Mouse (Mus musculus) kidney, embryonic 15.5 days (tissue): Measurements from ENCODE around the gene Olfml2a. TPM values are rescaled to one million over a fixed set of nuclear protein-coding genes. Genes with fewer than 3 reads are reported as not detected.

ENCODE experiments used
- ATAC-seq: fragments of 200-750 bp; cut with Nextera tagmentation; replicated peaks from 2 replicates; pipeline ENCODE4 v1.8.0; 2017; ENCODE audit warnings: moderate TSS enrichment; ENCODE audit not compliant: low FRiP score
- H3K27ac ChIP-seq: fragments of 300-500 bp; sonication (generic); 2 replicates; pipeline ENCODE4 v1.5.1; 2015; ENCODE audit warnings: mild to moderate bottlenecking, inconsistent platforms
- H3K27me3 ChIP-seq: fragments of 300-500 bp; sonication (generic); 2 replicates; pipeline ENCODE4 v1.6.1; 2015; ENCODE audit warnings: inconsistent platforms
- H3K36me3 ChIP-seq: fragments of 300-500 bp; sonication (generic); 2 replicates; pipeline ENCODE4 v1.6.1; 2015; ENCODE audit warnings: inconsistent platforms
- H3K4me1 ChIP-seq: fragments of 300-500 bp; sonication (generic); 2 replicates; pipeline ENCODE4 v1.6.1; 2015; ENCODE audit warnings: inconsistent platforms
- H3K4me2 ChIP-seq: fragments of 300-500 bp; sonication (generic); 2 replicates; pipeline ENCODE4 v1.6.1; 2015; ENCODE audit warnings: moderate library complexity, mild to moderate bottlenecking, inconsistent platforms
- H3K4me3 ChIP-seq: fragments of 300-500 bp; sonication (generic); replicated peaks from 2 replicates; pipeline ENCODE4 v1.5.1; 2015; ENCODE audit warnings: mild to moderate bottlenecking, inconsistent platforms
- H3K9ac ChIP-seq: fragments of 300-500 bp; sonication (generic); 2 replicates; pipeline ENCODE4 v1.6.1; 2015; ENCODE audit warnings: mild to moderate bottlenecking, inconsistent platforms
- H3K9me3 ChIP-seq: fragments of 300-500 bp; sonication (generic); replicated peaks from 2 replicates; pipeline ENCODE4 v1.6.1; 2016; ENCODE audit warnings: inconsistent platforms
- WGBS: fragments of 180-500 bp; shearing (Covaris S2); methylation state at CpG from one replicate; pipeline ENCODE4 v1.1.7; 2015; ENCODE audit warnings: mixed read lengths; 5-methylcytosine and 5-hydroxymethylcytosine counted together
- polyA plus RNA-seq: library from polyadenylated mRNA; unstranded; fragments of >200 nt; fragmentation: Nextera tagmentation; extraction: Ambion mirVana; gene quantifications from 2 replicates; pipeline ENCODE4 v1.2.1, GENCODE M21; 2015

Gene Olfml2a
- polyA plus RNA-seq, 1 experiment from 2014 or later, result 4.9 TPM

DNA sequence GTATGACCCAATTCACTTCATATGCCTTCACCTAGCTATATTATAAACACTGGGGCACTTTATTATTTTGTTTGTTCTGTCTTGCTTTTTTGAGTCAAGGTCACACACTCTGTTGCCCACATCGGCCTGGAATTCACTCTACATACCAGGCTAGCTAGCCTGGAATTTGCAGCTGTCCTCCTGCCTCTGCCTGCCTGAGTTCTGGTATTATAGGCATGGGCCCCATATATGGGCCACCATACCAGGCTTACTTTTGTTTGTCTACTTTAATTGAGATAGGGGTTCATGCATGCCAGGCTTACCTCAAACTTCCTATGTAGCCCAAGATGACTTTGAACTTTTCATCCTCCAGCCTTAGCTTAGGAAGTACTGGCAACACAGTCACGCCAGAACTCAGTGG lies 10.1 kb downstream of the Olfml2a start:
- Histone ChIP-seq H3K4me1 (no peaks in the 10 kb centered on the region), H3K27me3 (no peaks in the 10 kb centered on the region), H3K4me2 (no peak overlapping the region), H3K27ac (no peak overlapping the region), H3K9me3 (no peaks in the 10 kb centered on the region), H3K36me3 (no peaks in the 10 kb centered on the region), H3K4me3 (no peak overlapping the region), H3K9ac (no peak overlapping the region)
- no peak for ATAC-seq
- 75% methylated on average over 2 of the region's 2 CpGs for WGBS

DNA sequence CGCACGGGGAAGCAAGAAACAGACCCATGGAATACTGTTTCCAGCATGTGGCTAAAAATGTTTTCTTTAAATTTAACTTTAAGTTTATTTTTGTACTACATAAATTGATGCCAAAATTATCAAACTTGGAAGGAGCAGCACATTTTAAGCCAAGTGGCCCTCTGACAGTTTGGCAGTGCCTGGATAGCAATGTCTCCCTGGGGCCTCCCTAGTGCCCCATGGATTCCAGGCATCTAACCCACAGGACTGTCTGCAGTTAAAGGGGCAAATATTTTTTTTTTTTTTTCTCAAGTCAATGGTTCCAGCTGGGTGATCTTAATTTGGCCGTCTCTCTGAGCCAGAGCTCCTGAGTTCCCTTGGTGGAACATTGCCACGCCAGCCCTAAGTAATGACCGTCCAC lies 11.4 kb downstream of the Olfml2a start:
- no peak overlapping the region for H3K4me2 ChIP-seq
- no peak overlapping the region for H3K27ac ChIP-seq
- ATAC-seq, result no peak
- 70% methylated on average over 5 of the region's 5 CpGs for WGBS
- H3K4me3 ChIP-seq, result no peak overlapping the region
- no peaks in the 10 kb centered on the region for H3K36me3 ChIP-seq
- no peaks in the 10 kb centered on the region for H3K27me3 ChIP-seq
- H3K9ac ChIP-seq, result no peak overlapping the region
- no peaks in the 10 kb centered on the region for H3K4me1 ChIP-seq
- H3K9me3 ChIP-seq, result no peaks in the 10 kb centered on the region

DNA sequence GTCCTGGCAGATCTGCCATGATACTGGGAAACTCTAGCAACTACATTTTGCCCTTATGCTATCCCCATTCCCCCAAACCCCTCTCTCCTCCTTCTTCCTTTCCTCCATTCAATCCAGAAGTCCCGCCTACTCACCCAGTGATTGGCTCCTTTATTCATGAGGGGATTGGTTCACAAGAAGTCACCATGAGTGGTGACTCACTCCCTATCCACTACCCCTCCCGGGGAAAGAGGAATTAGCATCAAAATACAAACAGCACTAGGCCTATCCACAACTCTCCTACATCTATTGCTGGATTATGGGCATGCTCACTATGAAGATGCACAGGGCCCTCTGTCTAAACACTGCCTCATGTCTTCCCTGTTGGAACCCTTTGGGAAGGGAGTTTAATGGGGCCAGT lies 12.2 kb downstream of the Olfml2a start:
- Histone ChIP-seq H3K4me3 (no peak overlapping the region), H3K4me2 (no peak overlapping the region), H3K27me3 (no peaks in the 10 kb centered on the region), H3K9me3 (no peaks in the 10 kb centered on the region), H3K9ac (no peak overlapping the region), H3K4me1 (no peaks in the 10 kb centered on the region), H3K27ac (no peak overlapping the region), H3K36me3 (no peaks in the 10 kb centered on the region)
- ATAC-seq, result no peak
- 45% methylated on average over 2 of the region's 2 CpGs for WGBS

DNA sequence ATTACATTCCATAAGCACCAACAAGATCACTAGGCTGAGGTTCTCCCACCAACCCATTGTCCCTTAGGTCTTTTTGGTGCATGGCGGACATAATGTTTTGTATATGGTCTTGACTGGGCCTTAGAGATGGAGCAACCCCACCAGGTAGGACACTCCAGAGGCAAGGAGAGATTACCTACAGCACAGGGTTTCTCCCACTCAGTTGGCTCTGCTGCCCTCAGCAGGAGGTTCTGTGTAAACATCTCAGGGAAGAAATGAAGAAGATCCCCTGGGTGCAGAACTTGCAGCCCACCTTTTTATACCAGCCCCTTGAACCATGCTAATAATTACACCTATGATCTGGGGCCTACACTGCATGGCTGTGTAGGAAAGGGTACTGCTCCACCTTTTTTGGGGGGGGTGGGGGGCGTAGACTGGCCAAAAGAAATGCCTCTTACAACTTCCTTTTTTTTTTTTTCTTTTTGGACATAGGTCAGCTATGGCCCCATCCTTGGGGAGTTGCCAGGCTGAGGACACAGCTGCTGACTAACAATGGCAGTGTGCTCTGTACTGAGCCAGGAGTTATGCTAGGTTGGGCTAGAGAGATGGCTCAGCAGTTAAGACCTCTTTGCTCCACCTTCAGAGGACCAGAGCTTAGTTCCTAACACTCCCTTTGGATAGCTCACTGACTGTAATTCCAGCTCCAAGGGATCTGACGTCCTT lies 12.8 kb downstream of the Olfml2a start:
- no peak for ATAC-seq
- Histone ChIP-seq H3K4me3 (no peak overlapping the region), H3K9me3 (no peaks in the 10 kb centered on the region), H3K36me3 (no peaks in the 10 kb centered on the region), H3K9ac (no peak overlapping the region), H3K4me1 (no peaks in the 10 kb centered on the region), H3K27ac (no peak overlapping the region), H3K27me3 (no peaks in the 10 kb centered on the region), H3K4me2 (no peak overlapping the region)
- whole genome bisulfite sequencing, result 60% methylated on average over 3 of the region's 3 CpGs

DNA sequence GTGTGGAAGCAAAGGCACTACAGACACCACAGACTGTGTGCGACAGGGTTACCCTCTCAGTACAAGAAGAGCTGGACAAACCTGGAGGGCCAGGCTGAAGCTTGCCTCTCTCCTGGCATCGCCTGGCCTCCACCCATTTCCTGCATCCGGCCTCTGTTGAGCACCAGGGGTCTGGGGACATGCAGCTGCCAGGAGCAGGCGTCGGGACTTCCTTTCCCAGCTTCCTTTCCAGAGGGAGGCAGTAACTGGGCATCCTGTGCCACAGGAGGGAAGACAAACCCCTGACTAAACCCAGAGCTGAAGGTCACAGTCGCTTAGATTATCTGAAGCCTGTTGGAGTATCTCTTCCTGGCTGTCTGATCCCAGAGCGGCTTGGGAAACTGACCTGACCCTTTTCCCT lies 15.8 kb downstream of the Olfml2a start:
- no peaks in the 10 kb centered on the region for H3K9me3 ChIP-seq
- ATAC-seq, result no peak
- H3K36me3 ChIP-seq, result no peaks in the 10 kb centered on the region
- WGBS, result 66% methylated on average over 7 of the region's 7 CpGs
- H3K4me3 ChIP-seq, result no peak overlapping the region
- H3K9ac ChIP-seq, result no peak overlapping the region
- no peaks in the 10 kb centered on the region for H3K27me3 ChIP-seq
- H3K4me1 ChIP-seq, result peaks cover 4% of the 10 kb centered on the region; the same call in 1 of the 2 replicates
- peak overlapping the region; percentile 51 for H3K27ac ChIP-seq
- no peak overlapping the region for H3K4me2 ChIP-seq

DNA sequence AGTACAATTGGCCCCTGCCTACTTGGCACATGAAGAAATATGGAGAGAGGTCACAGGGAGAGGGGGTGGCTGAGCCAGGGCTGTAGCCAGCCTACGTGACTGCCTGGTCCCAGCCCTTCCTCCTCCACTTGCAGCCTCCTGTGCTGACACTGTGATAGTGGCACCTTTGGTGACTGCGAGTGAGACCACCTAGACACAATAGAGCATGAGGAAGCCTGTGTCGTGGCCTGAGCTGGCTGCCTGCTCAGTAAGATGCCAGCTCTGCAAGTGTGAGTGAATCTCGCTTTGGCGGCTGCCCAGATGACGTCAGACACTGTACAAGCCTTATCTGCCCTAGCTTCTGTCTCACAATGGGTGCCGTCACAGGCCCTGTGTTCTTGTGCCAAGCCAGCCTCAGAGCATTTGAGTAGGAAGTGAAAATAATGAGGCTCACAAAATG lies 18.5 kb downstream of the Olfml2a start:
- Histone ChIP-seq H3K4me2 (no peak overlapping the region), H3K27me3 (no peaks in the 10 kb centered on the region), H3K27ac (peak overlapping the region; percentile 34; the same call in 1 of the 2 replicates), H3K9me3 (no peaks in the 10 kb centered on the region), H3K36me3 (no peaks in the 10 kb centered on the region), H3K4me3 (no peak overlapping the region), H3K9ac (no peak overlapping the region), H3K4me1 (peaks cover 4% of the 10 kb centered on the region; the same call in 1 of the 2 replicates)
- WGBS, result 70% methylated on average over 7 of the region's 7 CpGs
- ATAC-seq, result peak; percentile 57

DNA sequence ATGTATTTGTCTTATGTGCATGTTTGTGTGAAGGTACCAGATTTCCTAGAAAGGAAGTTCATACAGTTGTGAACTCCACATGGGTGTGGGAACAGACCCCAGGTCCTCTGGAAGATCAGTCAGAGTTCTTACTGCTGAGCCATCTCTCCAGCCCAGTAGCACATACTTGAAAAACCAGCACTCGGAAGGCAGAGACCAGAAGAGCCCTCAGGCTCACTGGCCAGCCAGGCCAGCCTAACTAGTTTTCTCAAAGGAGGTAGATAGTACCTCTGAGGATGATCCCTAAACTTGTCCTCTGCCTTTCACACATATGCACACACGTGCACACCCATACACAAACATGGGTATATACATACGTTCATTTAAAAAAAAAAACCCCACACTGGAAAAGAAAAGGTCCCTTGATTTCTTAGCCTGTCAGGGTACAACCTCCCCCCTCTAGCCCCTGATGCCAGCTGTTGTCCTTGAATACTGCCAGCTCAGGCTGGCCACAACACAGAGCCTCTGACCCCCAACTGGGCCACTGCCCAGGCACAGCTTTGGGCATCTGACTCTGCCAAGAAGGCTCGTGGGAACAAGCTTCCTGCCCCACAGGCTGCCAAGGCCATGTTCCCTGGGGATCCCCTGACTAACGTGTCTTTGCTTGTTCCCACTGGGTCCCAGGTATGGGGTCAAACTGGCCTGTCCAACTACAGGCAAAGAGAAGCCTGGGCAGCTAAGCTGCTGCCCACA lies 21.5 kb downstream of the Olfml2a start:
- no peaks in the 10 kb centered on the region for H3K36me3 ChIP-seq
- WGBS, result 76% methylated on average over 5 of the region's 5 CpGs
- ATAC-seq, result no peak
- H3K4me2 ChIP-seq, result no peak overlapping the region
- no peak overlapping the region for H3K4me3 ChIP-seq
- no peaks in the 10 kb centered on the region for H3K27me3 ChIP-seq
- no peaks in the 10 kb centered on the region for H3K9me3 ChIP-seq
- peaks cover 4% of the 10 kb centered on the region; the same call in 1 of the 2 replicates for H3K4me1 ChIP-seq
- no peak overlapping the region for H3K27ac ChIP-seq
- H3K9ac ChIP-seq, result no peak overlapping the region

DNA sequence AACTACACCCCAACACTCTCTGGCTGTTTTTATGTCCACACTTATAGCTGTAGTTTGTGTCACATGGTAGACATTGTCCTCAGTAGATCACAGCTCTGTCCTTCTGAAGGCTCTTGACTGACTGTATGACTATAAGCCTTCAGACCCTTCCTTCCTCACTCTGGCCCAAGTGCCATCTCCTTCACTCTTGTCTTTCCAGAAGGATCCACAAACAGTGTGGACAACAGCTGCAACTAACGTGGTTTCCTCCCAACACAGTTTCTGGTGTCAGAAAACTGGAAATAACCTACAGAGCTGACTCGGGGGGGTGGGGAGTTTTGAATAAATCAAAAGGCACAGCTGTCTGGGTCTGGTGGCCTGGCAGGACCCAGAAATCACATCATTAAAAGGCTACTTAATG lies 24.3 kb downstream of the Olfml2a start:
- no peak for ATAC-seq
- 46% methylated on average over 2 of the region's 2 CpGs for WGBS
- Histone ChIP-seq H3K4me1 (no peaks in the 10 kb centered on the region; the same call in 1 of the 2 replicates), H3K27ac (no peak overlapping the region), H3K36me3 (no peaks in the 10 kb centered on the region), H3K4me3 (no peak overlapping the region), H3K4me2 (no peak overlapping the region), H3K9ac (no peak overlapping the region), H3K9me3 (no peaks in the 10 kb centered on the region), H3K27me3 (no peaks in the 10 kb centered on the region)

DNA sequence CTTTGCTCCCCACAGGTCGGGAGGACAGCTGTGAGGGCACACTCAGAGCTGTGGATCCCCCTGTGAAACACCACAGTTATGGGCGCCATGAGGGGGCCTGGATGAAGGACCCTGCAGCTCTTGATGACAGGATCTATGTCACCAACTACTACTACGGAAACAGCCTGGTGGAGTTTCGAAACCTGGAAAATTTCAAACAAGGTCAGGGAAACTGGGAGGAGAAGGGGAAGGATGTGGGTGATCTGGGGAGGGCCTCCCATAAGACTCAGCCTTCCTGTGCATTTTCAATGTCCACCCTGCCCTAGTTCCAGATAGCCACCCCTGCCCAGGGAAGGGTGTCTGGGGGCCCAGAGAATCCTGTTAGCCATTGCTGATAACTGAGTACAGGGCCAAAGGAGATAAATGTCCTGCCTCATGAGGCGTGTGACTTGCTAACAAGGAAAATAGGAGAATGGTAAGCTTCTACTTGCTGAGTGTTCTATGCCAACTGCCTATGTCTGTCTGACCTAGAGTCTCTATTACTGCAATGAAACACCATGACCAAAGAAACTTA lies 26.0 kb downstream of the Olfml2a start:
- no peaks in the 10 kb centered on the region for H3K4me1 ChIP-seq
- no peaks in the 10 kb centered on the region for H3K27me3 ChIP-seq
- no peaks in the 10 kb centered on the region for H3K36me3 ChIP-seq
- no peak overlapping the region for H3K4me3 ChIP-seq
- ATAC-seq, result no peak
- H3K27ac ChIP-seq, result no peak overlapping the region
- H3K4me2 ChIP-seq, result no peak overlapping the region
- H3K9me3 ChIP-seq, result no peaks in the 10 kb centered on the region
- 85% methylated on average over 5 of the region's 5 CpGs for WGBS
- H3K9ac ChIP-seq, result no peak overlapping the region

DNA sequence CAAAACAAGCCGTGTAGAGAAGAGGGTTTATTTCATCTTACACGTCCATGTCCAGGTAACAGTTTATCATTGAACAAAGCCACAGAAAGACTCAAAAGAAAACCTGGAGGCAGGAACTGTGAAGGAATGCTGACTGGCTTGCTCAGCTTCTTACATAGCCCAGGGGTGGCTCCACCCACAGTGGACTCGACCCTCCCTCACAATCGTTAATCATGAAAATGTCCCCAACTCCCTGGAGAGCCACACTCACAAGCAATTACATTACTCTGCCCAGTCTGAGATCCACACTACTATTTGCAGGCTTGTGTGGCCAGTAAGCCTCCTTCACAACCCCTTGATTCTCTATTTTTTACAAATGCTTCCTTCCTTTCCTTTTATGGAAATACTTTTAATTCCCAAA lies 32.4 kb downstream of the Olfml2a start:
- no peak overlapping the region for H3K4me3 ChIP-seq
- no peaks in the 10 kb centered on the region for H3K27me3 ChIP-seq
- H3K9me3 ChIP-seq, result no peaks in the 10 kb centered on the region
- no peaks in the 10 kb centered on the region for H3K36me3 ChIP-seq
- H3K9ac ChIP-seq, result no peak overlapping the region
- WGBS, result 9% methylated on average over 4 of the region's 4 CpGs
- ATAC-seq, result peak; percentile 93
- peak overlapping the region; percentile 60; the same call in 1 of the 2 replicates for H3K27ac ChIP-seq
- peaks cover 10% of the 10 kb centered on the region for H3K4me1 ChIP-seq
- H3K4me2 ChIP-seq, result peak overlapping the region; percentile 10; the same call in 1 of the 2 replicates

DNA sequence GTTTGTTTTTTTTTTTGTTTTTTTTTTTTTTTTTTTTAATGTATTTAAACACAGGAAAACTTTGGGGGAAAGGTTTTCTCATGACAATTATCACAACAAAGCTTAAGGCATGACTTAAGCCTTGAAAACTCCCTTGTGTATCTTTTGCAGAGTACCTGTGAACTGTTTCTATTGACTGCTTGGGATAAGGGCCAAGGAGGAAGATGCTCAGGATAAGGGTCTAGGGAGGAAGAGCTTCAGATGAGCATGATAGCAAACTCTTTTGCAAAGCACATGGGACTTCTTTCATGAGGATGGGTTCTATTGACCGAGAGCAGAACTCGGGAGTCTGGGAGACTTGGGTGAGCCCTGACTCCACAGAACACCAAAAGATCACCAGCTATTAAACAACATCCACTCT lies 37.9 kb downstream of the Olfml2a start:
- Histone ChIP-seq H3K4me3 (no peak overlapping the region), H3K9me3 (no peaks in the 10 kb centered on the region), H3K27me3 (no peaks in the 10 kb centered on the region), H3K27ac (no peak overlapping the region), H3K9ac (no peak overlapping the region), H3K36me3 (no peaks in the 10 kb centered on the region), H3K4me2 (no peak overlapping the region), H3K4me1 (no peaks in the 10 kb centered on the region)
- 91% methylated on average over 2 of the region's 2 CpGs for WGBS
- no peak for ATAC-seq

DNA sequence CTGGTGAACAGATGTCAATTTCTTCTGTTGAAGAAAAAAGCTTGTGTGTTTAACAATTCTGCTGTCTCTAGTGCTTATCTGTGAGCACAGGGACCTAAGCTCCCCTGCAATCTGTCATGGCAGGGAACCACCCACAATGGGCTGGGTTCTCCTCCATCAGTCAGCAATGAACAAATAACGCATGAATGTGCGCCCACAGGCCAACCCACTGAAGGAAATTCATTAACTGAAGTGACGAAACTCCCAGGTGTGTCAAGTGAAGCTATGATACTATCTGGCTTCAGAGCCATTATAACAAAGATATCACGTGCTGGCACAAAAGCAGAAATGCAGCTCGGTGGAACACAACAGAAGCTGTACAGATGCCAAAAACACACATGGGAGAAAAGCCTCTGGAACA lies 38.3 kb downstream of the Olfml2a start:
- no peaks in the 10 kb centered on the region for H3K36me3 ChIP-seq
- 78% methylated on average over 5 of the region's 5 CpGs for WGBS
- ATAC-seq, result no peak

More for the DNA sequence above, 38.3 kb downstream of the Olfml2a start:
- no peak overlapping the region for H3K9ac ChIP-seq
- H3K9me3 ChIP-seq, result no peaks in the 10 kb centered on the region
- H3K4me3 ChIP-seq, result no peak overlapping the region
- H3K4me2 ChIP-seq, result no peak overlapping the region
- no peak overlapping the region for H3K27ac ChIP-seq
- H3K27me3 ChIP-seq, result no peaks in the 10 kb centered on the region
- no peaks in the 10 kb centered on the region for H3K4me1 ChIP-seq
